Mouse (Mus musculus) bone marrow, adult 2 months (tissue): ENCODE measurements around the gene Ap3m1. TPM values are rescaled to one million over a fixed set of nuclear protein-coding genes. Genes with fewer than 3 reads are reported as not detected.

Experiments used
- H3K27ac ChIP-seq: fragments of 200-500 bp; 2 replicates; pipeline ENCODE4 v1.5.1; 2012; ENCODE audit warnings: low read depth, mild to moderate bottlenecking, control low read depth, inconsistent platforms, low read length; ENCODE audit not compliant: control insufficient read depth, poor library complexity, insufficient read depth
- H3K4me1 ChIP-seq: fragments of 200-500 bp; 2 replicates; pipeline ENCODE4 v1.6.1; 2011; ENCODE audit warnings: low read length; ENCODE audit not compliant: control insufficient read depth, insufficient read depth
- H3K4me3 ChIP-seq: fragments of 200-500 bp; replicated peaks from 2 replicates; pipeline ENCODE3; 2011; ENCODE audit warnings: mild to moderate bottlenecking, low read depth, low read length, control low read depth; ENCODE audit not compliant: control insufficient read depth
- CTCF ChIP-seq: fragments of 200-500 bp; IDR thresholded peaks from 2 replicates; pipeline ENCODE4 v1.5.1; 2011; ENCODE audit warnings: low read length, control low read depth; ENCODE audit not compliant: control insufficient read depth, insufficient read depth
- POLR2A ChIP-seq: fragments of 200-500 bp; IDR thresholded peaks from 2 replicates; pipeline ENCODE4 v1.6.1; 2011; ENCODE audit warnings: low read depth, mild to moderate bottlenecking, control low read depth, low read length, borderline replicate concordance; ENCODE audit not compliant: control insufficient read depth
- WGBS: fragments of 180-500 bp; shearing (Covaris S2); methylation state at CpG from one replicate; pipeline ENCODE4 v1.1.7; 2018; 5-methylcytosine and 5-hydroxymethylcytosine counted together
- polyA plus RNA-seq: library from polyadenylated mRNA; stranded (reverse); fragments of >200 nt; gene quantifications from 2 replicates; pipeline ENCODE4 v1.2.4, GENCODE M21; 2011; ENCODE audit warnings: low replicate concordance; ENCODE audit not compliant: missing spikeins, insufficient read depth, insufficient read length

Ap3m1 gene
- polyA plus RNA-seq, 1 experiment, result 17.3 TPM

- 54% methylated on average over 5 of the region's 5 CpGs for WGBS
- TF ChIP-seq POLR2A (no peak), CTCF (no peak)
- Histone ChIP-seq H3K27ac (no peak overlapping the region), H3K4me3 (no peak overlapping the region), H3K4me1 (no peaks in the 10 kb centered on the region)
Observed at GRCm38 (mm10) chr14:21013800-21014334, 38.4 kb downstream of the Ap3m1 start.

GRCm38 (mm10) chr14:20999617-21000016 lies 52.7 kb downstream of the Ap3m1 start:
- TF ChIP-seq CTCF (no peak), POLR2A (no peak)
- no peak overlapping the region for H3K27ac ChIP-seq
- WGBS, result 97% methylated on average over 4 of the region's 4 CpGs
- no peak overlapping the region for H3K4me3 ChIP-seq
- H3K4me1 ChIP-seq, result no peaks in the 10 kb centered on the region

- TF ChIP-seq CTCF, result no peak
- no peak for TF ChIP-seq POLR2A
- Histone ChIP-seq H3K27ac (no peak overlapping the region), H3K4me3 (no peak overlapping the region), H3K4me1 (no peaks in the 10 kb centered on the region)
- WGBS, result 86% methylated on average over 3 of the region's 3 CpGs
Observed at GRCm38 (mm10) chr14:20997548-20997947, 54.8 kb downstream of the Ap3m1 start.

- 66% methylated on average over 5 of the region's 5 CpGs for WGBS
- Histone ChIP-seq H3K4me1 (no peaks in the 10 kb centered on the region), H3K4me3 (no peak overlapping the region), H3K27ac (no peak overlapping the region)
- TF ChIP-seq CTCF (no peak), POLR2A (no peak)
Observed at GRCm38 (mm10) chr14:20996361-20996760, 55.9 kb downstream of the Ap3m1 start.

GRCm38 (mm10) chr14:20995497-20995896 lies 56.8 kb downstream of the Ap3m1 start:
- H3K27ac ChIP-seq, result no peak overlapping the region

GRCm38 (mm10) chr14:20994475-20994874 lies 57.8 kb downstream of the Ap3m1 start:
- Histone ChIP-seq H3K4me1 (no peaks in the 10 kb centered on the region), H3K4me3 (no peak overlapping the region), H3K27ac (no peak overlapping the region)
- 87% methylated on average over 3 of the region's 3 CpGs for WGBS
- no peak for TF ChIP-seq CTCF
- no peak for TF ChIP-seq POLR2A

More at GRCm38 (mm10) chr14:20995497-20995896, 56.8 kb downstream of the Ap3m1 start:
- TF ChIP-seq CTCF (no peak), POLR2A (no peak)
- no peak overlapping the region for H3K4me3 ChIP-seq
- H3K4me1 ChIP-seq, result no peaks in the 10 kb centered on the region
- 77% methylated on average over 2 of the region's 2 CpGs for WGBS

GRCm38 (mm10) chr14:20993067-20993691 lies 59.1 kb downstream of the Ap3m1 start:
- Histone ChIP-seq H3K27ac (no peak overlapping the region), H3K4me3 (no peak overlapping the region), H3K4me1 (no peaks in the 10 kb centered on the region)
- 47% methylated on average over 3 of the region's 3 CpGs for WGBS
- no peak for TF ChIP-seq CTCF
- TF ChIP-seq POLR2A, result no peak

GRCm38 (mm10) chr14:20991492-20991891 lies 60.8 kb downstream of the Ap3m1 start:
- Histone ChIP-seq H3K4me1 (no peaks in the 10 kb centered on the region), H3K27ac (no peak overlapping the region), H3K4me3 (no peak overlapping the region)
- 84% methylated on average over 1 of the region's 1 CpGs for WGBS
- TF ChIP-seq CTCF (no peak), POLR2A (no peak)
